Mouse (Mus musculus): Measurements from ENCODE around the gene Pigz. TPM values are rescaled to one million over a fixed set of nuclear protein-coding genes. Genes with fewer than 3 reads are reported as not detected.

The Pigz gene
- polyA plus RNA-seq, 1 experiment from 2014 or later = not detected

DNA sequence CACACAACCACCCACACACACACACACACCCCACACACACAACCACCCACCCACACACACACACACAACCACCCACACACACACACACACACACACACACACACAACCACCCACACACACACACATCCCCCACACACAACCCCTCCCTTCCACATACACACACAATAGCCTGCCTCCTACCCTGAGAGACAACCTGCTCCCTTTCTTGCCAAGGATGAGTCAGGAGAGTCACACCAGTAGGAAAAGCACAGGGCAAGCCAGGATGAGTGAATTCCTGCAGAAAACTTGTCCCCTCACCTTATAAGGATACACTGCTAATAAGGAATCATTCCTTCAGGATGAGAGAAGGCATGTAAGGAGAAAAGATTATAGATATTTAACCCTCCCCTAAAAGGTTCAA lies 60.3 kb downstream of the Pigz start:
- Histone ChIP-seq H3K36me3 (ENCODE audit: control insufficient read depth, insufficient read depth, low read length) (peaks cover 8% of the 10 kb centered on the region), H3K27me3 (ENCODE audit: control insufficient read depth, insufficient read depth, low read length) (no peaks in the 10 kb centered on the region), H3K4me1 (ENCODE audit: control insufficient read depth, insufficient read depth, low read length) (no peaks in the 10 kb centered on the region), H3K9ac (ENCODE audit: low read depth, low read length) (no peak overlapping the region), H3K9me3 (replicated peaks; ENCODE audit: control insufficient read depth, low read length) (no peaks in the 10 kb centered on the region), H3K27ac (ENCODE audit: low read depth, low read length) (no peak overlapping the region), H3K4me3 (ENCODE audit: low read depth, low read length) (no peak overlapping the region), H3K4me2 (no peak overlapping the region)
- ATAC-seq (replicated peaks; ENCODE audit: insufficient number of reproducible peaks, low FRiP score, low TSS enrichment) = no peak

Small RNA genes lying within 50 kb of the gene (microRNA-seq; reads per million reads assigned to microRNA genes)
- gene Gm26269 (ENCODE audit: borderline number of aligned reads) = not detected

Other genes with a start within 250 kb of the Pigz start
- not detected in 2 replicates for gene Meltf, start 55.0 kb upstream of the Pigz start, polyA plus RNA-seq (2014; fragmentation: Nextera tagmentation; extraction: Ambion mirVana)
- 105 and 113 TPM in 2 replicates for gene 0610012G03Rik, start 14.6 kb downstream of the Pigz start, polyA plus RNA-seq (2014; fragmentation: Nextera tagmentation; extraction: Ambion mirVana)
- 87.5 and 90.0 TPM in 2 replicates for gene Ncbp2, start 14.7 kb downstream of the Pigz start, polyA plus RNA-seq (2014; fragmentation: Nextera tagmentation; extraction: Ambion mirVana)
- 9.8 and 10.9 TPM in 2 replicates for gene Senp5, start 69.4 kb downstream of the Pigz start, polyA plus RNA-seq (2014; fragmentation: Nextera tagmentation; extraction: Ambion mirVana)
- gene Pak2, start 145.5 kb downstream of the Pigz start, polyA plus RNA-seq (2014; fragmentation: Nextera tagmentation; extraction: Ambion mirVana) = 33.9 and 37.5 TPM in 2 replicates
- gene Pigx, start 165.9 kb downstream of the Pigz start, polyA plus RNA-seq (2014; fragmentation: Nextera tagmentation; extraction: Ambion mirVana) = 86.3 and 91.7 TPM in 2 replicates
- gene Cep19, start 165.9 kb downstream of the Pigz start, polyA plus RNA-seq (2014; fragmentation: Nextera tagmentation; extraction: Ambion mirVana) = 22.0 and 24.4 TPM in 2 replicates
- gene Nrros, start 231.7 kb downstream of the Pigz start, polyA plus RNA-seq (2014; fragmentation: Nextera tagmentation; extraction: Ambion mirVana) = 5.9 and 6.6 TPM in 2 replicates
- 0.42 TPM in 1 of 2 replicates, not detected in the other for gene Bex6, start 246.0 kb downstream of the Pigz start, polyA plus RNA-seq (2014; fragmentation: Nextera tagmentation; extraction: Ambion mirVana)

Measured in heart, embryonic 11.5 days (tissue).